In genomic region chr19:4615151-4616093, GRCm38 (mm10) we compare ENCODE assay signal across 7 mouse cellular contexts. TPM values are rescaled to one million over a fixed set of nuclear protein-coding genes. Genes with fewer than 3 reads are reported as not detected.
DNase-seq lines count a peak whose midpoint lies in the region; ATAC-seq lines count a peak whose summit lies in the region.

Gene Lrfn4, minus strand, starts transcription at chr19:4615667.

- H3K27me3 ChIP-seq in embryonic facial prominence, embryonic 10.5 days (replicated peaks; ENCODE audit: low read depth, poor library complexity, severe bottlenecking): peaks cover 9% of the 10 kb centered on the region; the same call in 1 of the 2 replicates
- no peaks in the 10 kb centered on the region for H3K27me3 ChIP-seq in intestine, embryonic 16.5 days (replicated peaks; ENCODE audit: control insufficient read depth, insufficient read depth, low read length)

- ATAC-seq in intestine, embryonic 16.5 days: peak; percentile 94

- intact Hi-C loops in left cerebral cortex, postnatal 25 days (cut with DNase I): loop anchor here (1.0 to 2.0 kb wide), 2 partner anchors 105 to 119 kb away; partner anchors contain the start of gene Pcx

- DNase-seq in adrenal gland, postnatal 10 days: peak; percentile 89
- peak; percentile 97 for DNase-seq in embryonic facial prominence, embryonic 10.5 days (ENCODE audit: low spot score)
- no peak for DNase-seq in gonadal fat pad, adult 2 months (ENCODE audit: low read depth)
- peak; percentile 89 to 97 for DNase-seq in left cerebral cortex, postnatal 25 days (ENCODE audit: low spot score in 2 of 2)
- DNase-seq in mesoderm, embryonic 11.5 days (ENCODE audit: low read depth, low spot score): peak; percentile 96
- DNase-seq in spleen, adult 12 weeks (ENCODE audit: low spot score): peak; percentile 31

- under 1% methylated on average over 87 of the region's 87 CpGs for WGBS in embryonic facial prominence, embryonic 10.5 days
- WGBS in intestine, embryonic 16.5 days: 0% methylated on average over 78 of the region's 87 CpGs

- H3K27ac ChIP-seq in embryonic facial prominence, embryonic 10.5 days (replicated peaks): peak within 1 kb of the TSS; percentile 98
- peak within 1 kb of the TSS; percentile 88 for H3K27ac ChIP-seq in intestine, embryonic 16.5 days (ENCODE audit: low read length)

- H3K36me3 ChIP-seq in embryonic facial prominence, embryonic 10.5 days (replicated peaks): peaks cover 46% of the 10 kb centered on the region
- H3K36me3 ChIP-seq in intestine, embryonic 16.5 days (ENCODE audit: control insufficient read depth, insufficient read depth, low read length): peaks cover 16% of the 10 kb centered on the region

- H3K9me3 ChIP-seq in embryonic facial prominence, embryonic 10.5 days: no peaks in the 10 kb centered on the region
- no peaks in the 10 kb centered on the region for H3K9me3 ChIP-seq in intestine, embryonic 16.5 days (ENCODE audit: control insufficient read depth, low read length)

- peaks cover 52% of the 10 kb centered on the region for H3K4me1 ChIP-seq in embryonic facial prominence, embryonic 10.5 days
- peaks cover 26% of the 10 kb centered on the region for H3K4me1 ChIP-seq in intestine, embryonic 16.5 days (ENCODE audit: control insufficient read depth, insufficient read depth, low read length)

- peak within 1 kb of the TSS; percentile 92 for H3K9ac ChIP-seq in intestine, embryonic 16.5 days (ENCODE audit: low read depth, low read length)

- peak within 1 kb of the TSS; percentile 82 for H3K4me2 ChIP-seq in intestine, embryonic 16.5 days (ENCODE audit: low read depth, low read length)

- H3K4me3 ChIP-seq in embryonic facial prominence, embryonic 10.5 days: peak within 1 kb of the TSS; percentile 92
- peak within 1 kb of the TSS; percentile 94 for H3K4me3 ChIP-seq in intestine, embryonic 16.5 days (ENCODE audit: low read length)

RNA-seq across cellular contexts. Expression of gene Lrfn4, which starts in this region (rescaled TPM):
- total RNA-seq in adrenal gland, postnatal 10 days (2021): 10 to 100 TPM in 1 of 2 experiments, 1 to 10 TPM in 1; 7.3 to 10.2 TPM
- 6.8 TPM in 2 replicates for polyA plus RNA-seq in embryonic facial prominence, embryonic 10.5 days (2016; fragmentation: Nextera tagmentation; extraction: Ambion mirVana)
- 10.1 and 11.0 TPM in 2 replicates for polyA plus RNA-seq in gonadal fat pad, adult 2 months (2012; rRNA removed)
- 2.7 and 4.0 TPM in 2 replicates for polyA plus RNA-seq in intestine, embryonic 16.5 days (2015; fragmentation: Nextera tagmentation; extraction: Ambion mirVana)
- 10 to 100 TPM; 47.2 to 47.3 TPM for total RNA-seq in left cerebral cortex, postnatal 25 days (2021)

Comparison
In these comparisons a context has a peak if more than half of its experiments do, and no peak if none do; other contexts are left out.
1. RNA of gene Lrfn4 (total RNA-seq): 47.2 to 47.3 TPM in left cerebral cortex, postnatal 25 days; 7.3 to 10.2 TPM in adrenal gland, postnatal 10 days; every median in the first group is over 4 times any median in the second.